Mouse (Mus musculus) cortical plate, adult 2 months (tissue): ENCODE measurements around the gene Rrbp1. TPM values are rescaled to one million over a fixed set of nuclear protein-coding genes. Genes with fewer than 3 reads are reported as not detected.

Experiments used
- H3K27ac ChIP-seq: fragments of 200-500 bp; 2 replicates; pipeline ENCODE4 v1.5.1; 2012; ENCODE audit warnings: low read length, control low read depth, inconsistent platforms; ENCODE audit not compliant: insufficient read depth
- H3K4me1 ChIP-seq: fragments of 200-500 bp; 2 replicates; pipeline ENCODE4 v1.6.1; 2011; ENCODE audit warnings: low read length; ENCODE audit not compliant: control insufficient read depth, insufficient read depth
- H3K4me3 ChIP-seq: fragments of 200-500 bp; 2 replicates; pipeline ENCODE4 v1.5.1; 2011; ENCODE audit warnings: mild to moderate bottlenecking, low read length, control low read depth; ENCODE audit not compliant: insufficient read depth
- CTCF ChIP-seq: fragments of 200-500 bp; IDR thresholded peaks from 2 replicates; pipeline ENCODE4 v1.5.1; 2011; ENCODE audit warnings: mild to moderate bottlenecking, control low read depth, low read length; ENCODE audit not compliant: insufficient read depth; ENCODE audit errors: extremely low read depth
- POLR2A ChIP-seq: fragments of 200-500 bp; IDR thresholded peaks from 2 replicates; pipeline ENCODE4 v1.6.1; 2011; ENCODE audit warnings: mild to moderate bottlenecking, low read length, control low read depth; ENCODE audit not compliant: insufficient read depth; ENCODE audit errors: extremely low read depth
- polyA plus RNA-seq: library from polyadenylated mRNA; depleted of rRNA; stranded (reverse); fragments of >200 nt; gene quantifications from 2 replicates; pipeline ENCODE4 v1.2.3, GENCODE M21; 2012

The Rrbp1 gene
- polyA plus RNA-seq, 1 experiment = 58.0 TPM

DNA sequence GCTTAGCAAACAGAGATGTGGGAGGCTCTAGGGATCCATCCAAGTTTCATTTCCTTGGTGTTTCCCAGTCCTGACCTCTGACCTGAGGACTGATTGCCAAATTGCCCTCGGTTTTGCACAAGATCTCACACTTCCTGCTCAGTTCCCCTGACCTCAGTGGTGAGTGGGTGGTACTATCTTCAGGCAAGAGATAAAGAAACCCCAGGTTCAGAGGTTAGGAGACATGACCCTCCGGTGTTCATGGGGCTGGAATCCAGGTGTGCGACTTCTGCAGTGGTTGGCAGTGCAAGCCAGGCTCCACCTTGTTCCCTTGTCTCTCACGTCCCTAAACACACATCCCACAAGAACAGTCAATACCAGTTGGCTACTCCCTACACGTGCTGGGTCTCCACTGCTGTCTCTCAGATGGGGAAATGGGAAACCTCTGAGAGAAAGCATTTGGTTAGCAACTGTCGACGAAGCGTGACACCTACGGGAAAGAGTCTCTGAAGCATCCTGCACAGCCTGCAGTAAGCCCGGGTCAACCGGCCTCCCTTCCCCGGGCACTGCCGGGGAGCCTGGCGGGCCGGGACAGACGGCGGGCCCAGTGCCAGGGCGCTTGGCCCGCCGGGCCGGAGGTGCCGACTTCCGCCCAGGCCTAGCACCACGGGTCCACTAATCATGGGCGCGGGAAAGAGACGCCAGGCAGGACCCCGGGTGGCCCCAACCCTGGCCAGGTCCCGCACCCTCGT, 1.3 kb downstream of the Rrbp1 start:
- Histone ChIP-seq H3K4me1 (peaks cover 2% of the 10 kb centered on the region; the same call in 1 of the 2 replicates), H3K4me3 (peak overlapping the region; percentile 42), H3K27ac (peak overlapping the region; percentile 23)
- TF ChIP-seq POLR2A (no peak), CTCF (no peak)

- Histone ChIP-seq H3K27ac (no peak overlapping the region), H3K4me1 (peaks cover 2% of the 10 kb centered on the region; the same call in 1 of the 2 replicates), H3K4me3 (no peak overlapping the region)
- TF ChIP-seq CTCF (no peak), POLR2A (no peak)
These were observed 2.0 kb downstream of the Rrbp1 start for GRCm38 (mm10) chr2:144009081-144009480.

- Histone ChIP-seq H3K4me1 (peaks cover 2% of the 10 kb centered on the region; the same call in 1 of the 2 replicates), H3K27ac (no peak overlapping the region), H3K4me3 (no peak overlapping the region)
- TF ChIP-seq POLR2A = no peak
- TF ChIP-seq CTCF = no peak
These were observed 3.9 kb downstream of the Rrbp1 start for GRCm38 (mm10) chr2:144007211-144007610.

GRCm38 (mm10) chr2:144006686-144007085, 4.4 kb downstream of the Rrbp1 start:
- Histone ChIP-seq H3K27ac (no peak overlapping the region), H3K4me3 (no peak overlapping the region), H3K4me1 (peaks cover 2% of the 10 kb centered on the region; the same call in 1 of the 2 replicates)
- TF ChIP-seq CTCF (no peak), POLR2A (no peak)

DNA sequence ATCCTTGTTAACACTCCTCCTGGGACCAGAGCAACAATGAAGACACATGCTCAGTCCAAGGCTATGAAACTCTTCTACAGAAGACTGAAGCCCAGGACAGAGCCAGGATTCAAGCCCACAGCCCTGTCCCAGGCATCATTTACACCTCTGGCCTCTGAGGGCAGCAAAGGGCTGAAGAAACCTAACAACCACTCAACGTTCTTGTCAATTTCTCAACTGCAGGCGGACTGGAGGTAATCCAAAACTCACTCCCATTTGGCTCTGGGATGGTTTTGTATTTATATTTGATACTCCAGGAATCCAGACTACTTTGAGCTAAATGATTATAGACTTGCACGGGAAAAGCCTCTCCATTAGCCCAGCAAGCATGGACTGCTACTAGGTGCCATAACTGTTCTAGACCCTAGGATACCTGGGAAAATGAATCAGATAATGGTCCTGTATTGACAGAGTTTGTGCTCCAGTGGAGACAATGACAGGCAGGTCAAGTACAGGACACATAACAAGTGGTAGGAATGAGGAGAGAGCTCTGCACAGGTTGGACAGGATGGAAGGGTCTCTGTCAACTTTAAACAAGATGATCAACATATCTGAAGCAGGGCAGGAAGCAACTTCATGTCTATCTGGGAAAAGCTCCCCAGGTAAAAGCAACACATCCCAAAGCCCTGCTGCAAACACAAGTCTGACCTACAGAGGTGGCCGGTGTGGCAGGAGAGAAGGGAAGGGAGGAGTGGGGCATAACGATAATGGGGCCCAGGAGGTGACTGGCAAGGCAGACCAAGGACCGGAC, 5.7 kb downstream of the Rrbp1 start:
- TF ChIP-seq CTCF (no peak), POLR2A (no peak)
- Histone ChIP-seq H3K4me3 (no peak overlapping the region), H3K4me1 (peaks cover 2% of the 10 kb centered on the region; the same call in 1 of the 2 replicates), H3K27ac (no peak overlapping the region)

GRCm38 (mm10) chr2:144003544-144003943, 7.5 kb downstream of the Rrbp1 start:
- no peak overlapping the region for H3K4me3 ChIP-seq
- TF ChIP-seq CTCF = no peak
- no peak for TF ChIP-seq POLR2A
- no peaks in the 10 kb centered on the region; the same call in 1 of the 2 replicates for H3K4me1 ChIP-seq
- H3K27ac ChIP-seq = no peak overlapping the region

DNA sequence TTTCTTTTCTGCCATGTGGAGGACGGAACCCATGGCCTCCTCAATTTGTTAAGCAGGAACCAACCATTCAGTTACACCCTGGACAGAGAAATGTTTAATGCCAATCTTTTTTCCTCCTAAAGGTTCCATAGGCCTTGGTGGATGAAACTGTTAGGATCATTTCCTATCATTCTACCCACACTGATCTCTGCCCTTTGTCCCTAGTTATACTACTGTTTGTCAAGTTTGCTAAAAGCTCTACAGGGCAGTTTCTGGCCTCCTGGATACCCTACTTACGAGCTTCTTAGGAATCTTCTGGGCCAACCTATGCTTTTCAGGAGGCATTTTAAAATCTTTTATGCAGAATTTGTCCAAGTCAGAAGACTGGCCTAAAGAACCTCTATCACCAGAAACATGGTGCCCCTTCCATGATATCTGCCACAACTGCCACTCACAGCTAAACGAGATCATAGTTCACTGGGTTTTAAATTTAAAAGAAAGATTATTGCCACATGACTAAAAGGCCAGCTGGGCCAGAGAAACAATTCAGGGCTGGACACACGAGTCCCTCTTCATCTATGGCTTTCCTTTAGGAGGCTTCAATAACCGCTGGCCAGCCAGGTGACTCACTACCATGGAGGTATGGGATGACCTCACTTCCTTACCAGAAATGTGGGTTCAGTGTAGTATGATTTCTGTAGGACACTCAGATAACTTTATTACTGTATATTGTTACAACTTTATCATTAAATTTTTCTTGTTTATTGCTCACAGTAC, 8.7 kb downstream of the Rrbp1 start:
- H3K4me1 ChIP-seq = no peaks in the 10 kb centered on the region; the same call in 1 of the 2 replicates
- H3K27ac ChIP-seq = no peak overlapping the region
- no peak overlapping the region for H3K4me3 ChIP-seq
- TF ChIP-seq CTCF (no peak), POLR2A (no peak)

- TF ChIP-seq POLR2A = no peak
- TF ChIP-seq CTCF = no peak
- H3K4me1 ChIP-seq = no peaks in the 10 kb centered on the region
- no peak overlapping the region for H3K27ac ChIP-seq
- H3K4me3 ChIP-seq = no peak overlapping the region
These were observed 18.1 kb downstream of the Rrbp1 start for GRCm38 (mm10) chr2:143992977-143993376.

DNA sequence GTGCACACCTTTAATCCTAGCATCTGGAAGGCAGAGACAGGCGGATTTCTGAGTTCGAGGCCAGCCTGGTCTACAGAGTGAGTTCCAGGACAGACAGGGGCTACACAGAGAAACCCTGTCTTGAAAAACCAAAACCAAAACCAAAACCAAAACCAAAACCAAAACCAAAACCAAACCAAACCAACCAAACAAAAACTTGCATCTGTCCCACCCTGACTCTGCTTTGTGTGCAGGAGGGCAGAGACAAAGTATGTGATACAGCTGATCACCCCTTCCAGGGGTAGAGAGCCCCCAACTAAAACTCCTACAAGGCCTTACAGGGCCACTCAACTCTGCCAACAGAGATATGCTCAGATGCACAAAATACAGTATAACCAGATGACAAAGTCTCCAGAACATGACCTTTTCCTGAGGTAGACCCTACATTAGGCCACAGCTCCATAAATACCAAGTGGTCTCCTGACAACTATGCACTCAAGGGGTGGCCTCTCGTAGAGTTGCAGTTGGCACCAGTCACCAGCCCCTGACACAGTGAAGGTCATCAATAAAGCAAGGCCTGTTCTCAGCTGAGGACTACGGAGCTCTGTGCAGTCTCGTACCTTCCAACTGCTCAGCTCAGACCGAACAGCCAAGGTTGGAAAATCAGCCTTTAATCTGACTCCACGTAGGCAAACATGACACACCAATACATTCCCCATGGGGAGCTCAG, 18.9 kb downstream of the Rrbp1 start:
- TF ChIP-seq CTCF (no peak), POLR2A (no peak)
- H3K27ac ChIP-seq = peak overlapping the region; percentile 25; the same call in 1 of the 2 replicates
- no peaks in the 10 kb centered on the region for H3K4me1 ChIP-seq

More for the DNA sequence above, 18.9 kb downstream of the Rrbp1 start:
- H3K4me3 ChIP-seq = no peak overlapping the region
